Mouse (Mus musculus): Measurements from ENCODE around the gene Gm10142. TPM values are rescaled to one million over a fixed set of nuclear protein-coding genes. Genes with fewer than 3 reads are reported as not detected.
"Not testable (repeated sequence)": the region's sequence is repeated elsewhere in the genome, so short reads cannot be mapped to it uniquely, and the experiment has no call there.

Gene Gm10142
- polyA plus RNA-seq, 1 experiment from 2014 or later = not detected

- ATAC-seq (ENCODE audit: insufficient number of reproducible peaks, insufficient read depth, low FRiP score, low read depth); H3K4me3 ChIP-seq (ENCODE audit: low read depth, low read length); H3K27ac ChIP-seq (ENCODE audit: low read length); H3K4me1 ChIP-seq (ENCODE audit: control insufficient read depth, insufficient read depth, low read length); H3K27me3 ChIP-seq (ENCODE audit: control insufficient read depth, insufficient read depth, low read length); H3K9ac ChIP-seq (replicated peaks; ENCODE audit: low read depth, low read length); H3K9me3 ChIP-seq (ENCODE audit: control insufficient read depth, low read depth, low read length); H3K36me3 ChIP-seq (ENCODE audit: control insufficient read depth, insufficient read depth, low read length); H3K4me2 ChIP-seq (replicated peaks; ENCODE audit: low read depth, low read length): not testable (repeated sequence)
- 79% methylated on average over 1 of the region's 1 CpGs for WGBS
Observed at GRCm38 (mm10) chr10:77750686-77751085, 35.1 kb downstream of the Gm10142 start.

- not testable (repeated sequence) for H3K9me3 ChIP-seq (ENCODE audit: control insufficient read depth, low read depth, low read length); H3K4me3 ChIP-seq (ENCODE audit: low read depth, low read length); H3K4me1 ChIP-seq (ENCODE audit: control insufficient read depth, insufficient read depth, low read length); ATAC-seq (ENCODE audit: insufficient number of reproducible peaks, insufficient read depth, low FRiP score, low read depth); H3K4me2 ChIP-seq (replicated peaks; ENCODE audit: low read depth, low read length); H3K27ac ChIP-seq (ENCODE audit: low read length); H3K27me3 ChIP-seq (ENCODE audit: control insufficient read depth, insufficient read depth, low read length); H3K36me3 ChIP-seq (ENCODE audit: control insufficient read depth, insufficient read depth, low read length); H3K9ac ChIP-seq (replicated peaks; ENCODE audit: low read depth, low read length)
- 40% methylated on average over 1 of the region's 1 CpGs for WGBS
Observed at GRCm38 (mm10) chr10:77751254-77751653, 35.6 kb downstream of the Gm10142 start, which contains the start of gene Gm9736. Gene Gm9736 (minus strand): TSS chr10:77751354.

GRCm38 (mm10) chr10:77752312-77752711, 36.7 kb downstream of the Gm10142 start:
- not testable (repeated sequence) for H3K36me3 ChIP-seq (ENCODE audit: control insufficient read depth, insufficient read depth, low read length); H3K27me3 ChIP-seq (ENCODE audit: control insufficient read depth, insufficient read depth, low read length); H3K4me1 ChIP-seq (ENCODE audit: control insufficient read depth, insufficient read depth, low read length); H3K27ac ChIP-seq (ENCODE audit: low read length); H3K4me2 ChIP-seq (replicated peaks; ENCODE audit: low read depth, low read length); H3K9me3 ChIP-seq (ENCODE audit: control insufficient read depth, low read depth, low read length); ATAC-seq (ENCODE audit: insufficient number of reproducible peaks, insufficient read depth, low FRiP score, low read depth); H3K9ac ChIP-seq (replicated peaks; ENCODE audit: low read depth, low read length); H3K4me3 ChIP-seq (ENCODE audit: low read depth, low read length)
- WGBS = 59% methylated on average over 3 of the region's 3 CpGs

GRCm38 (mm10) chr10:77753448-77753847, 37.8 kb downstream of the Gm10142 start:
- H3K4me1 ChIP-seq (ENCODE audit: control insufficient read depth, insufficient read depth, low read length) = no peaks in the 10 kb centered on the region
- no peaks in the 10 kb centered on the region for H3K9me3 ChIP-seq (ENCODE audit: control insufficient read depth, low read depth, low read length)
- H3K27ac ChIP-seq (ENCODE audit: low read length) = no peak overlapping the region
- ATAC-seq (ENCODE audit: insufficient number of reproducible peaks, insufficient read depth, low FRiP score, low read depth) = no peak
- H3K9ac ChIP-seq (replicated peaks; ENCODE audit: low read depth, low read length) = no peak overlapping the region
- no peaks in the 10 kb centered on the region for H3K27me3 ChIP-seq (ENCODE audit: control insufficient read depth, insufficient read depth, low read length)
- no peak overlapping the region for H3K4me3 ChIP-seq (ENCODE audit: low read depth, low read length)
- H3K36me3 ChIP-seq (ENCODE audit: control insufficient read depth, insufficient read depth, low read length) = no peaks in the 10 kb centered on the region
- no peak overlapping the region for H3K4me2 ChIP-seq (replicated peaks; ENCODE audit: low read depth, low read length)

GRCm38 (mm10) chr10:77759582-77759981, 44.0 kb downstream of the Gm10142 start, which contains the start of gene Gm3233:
Gene Gm3233 (minus strand): TSS chr10:77759682.
- not testable (repeated sequence) for ATAC-seq (ENCODE audit: insufficient number of reproducible peaks, insufficient read depth, low FRiP score, low read depth)

More at GRCm38 (mm10) chr10:77759582-77759981, 44.0 kb downstream of the Gm10142 start, which contains the start of gene Gm3233:
- not testable (repeated sequence) for H3K4me3 ChIP-seq (ENCODE audit: low read depth, low read length); H3K27ac ChIP-seq (ENCODE audit: low read length); H3K36me3 ChIP-seq (ENCODE audit: control insufficient read depth, insufficient read depth, low read length); H3K9ac ChIP-seq (replicated peaks; ENCODE audit: low read depth, low read length); H3K4me2 ChIP-seq (replicated peaks; ENCODE audit: low read depth, low read length); H3K27me3 ChIP-seq (ENCODE audit: control insufficient read depth, insufficient read depth, low read length); H3K9me3 ChIP-seq (ENCODE audit: control insufficient read depth, low read depth, low read length); H3K4me1 ChIP-seq (ENCODE audit: control insufficient read depth, insufficient read depth, low read length)
- WGBS = no CpG with 5 or more reads among the region's 1 CpGs

Other genes starting within 250 kb of the Gm10142 start
- gene Fam207a, start 200.0 kb upstream of the Gm10142 start, polyA plus RNA-seq (2014; fragmentation: Nextera tagmentation; extraction: Ambion mirVana) = 31.0 and 34.2 TPM in 2 replicates
- 2.7 and 3.1 TPM in 2 replicates for gene Itgb2, start 185.6 kb upstream of the Gm10142 start, polyA plus RNA-seq (2014; fragmentation: Nextera tagmentation; extraction: Ambion mirVana)
- gene Pttg1ip, start 134.1 kb upstream of the Gm10142 start, polyA plus RNA-seq (2014; fragmentation: Nextera tagmentation; extraction: Ambion mirVana) = 198 and 200 TPM in 2 replicates
- gene Sumo3, start 109.7 kb upstream of the Gm10142 start, polyA plus RNA-seq (2014; fragmentation: Nextera tagmentation; extraction: Ambion mirVana) = 324 and 346 TPM in 2 replicates
- gene Gm49325, start 109.6 kb upstream of the Gm10142 start, polyA plus RNA-seq (2014; fragmentation: Nextera tagmentation; extraction: Ambion mirVana) = 6.5 TPM in 1 of 2 replicates, not detected in the other
- gene Ube2g2, start 93.5 kb upstream of the Gm10142 start, polyA plus RNA-seq (2014; fragmentation: Nextera tagmentation; extraction: Ambion mirVana) = 41.5 and 44.3 TPM in 2 replicates
- 0.71 and 1.2 TPM in 2 replicates for gene Tspear, start 29.2 kb upstream of the Gm10142 start, polyA plus RNA-seq (2014; fragmentation: Nextera tagmentation; extraction: Ambion mirVana)
- gene Gm19402, start 25.1 kb upstream of the Gm10142 start, polyA plus RNA-seq (2014; fragmentation: Nextera tagmentation; extraction: Ambion mirVana) = not detected in 2 replicates
- not detected in 2 replicates for gene Gm9508, start 18.6 kb upstream of the Gm10142 start, polyA plus RNA-seq (2014; fragmentation: Nextera tagmentation; extraction: Ambion mirVana)
- not detected in 2 replicates for gene Gm10272, start 9.2 kb upstream of the Gm10142 start, polyA plus RNA-seq (2014; fragmentation: Nextera tagmentation; extraction: Ambion mirVana)
- not detected in 2 replicates for gene Gm10024, start 4.3 kb upstream of the Gm10142 start, polyA plus RNA-seq (2014; fragmentation: Nextera tagmentation; extraction: Ambion mirVana)
- not detected in 2 replicates for gene Krtap12-1, start 4.8 kb downstream of the Gm10142 start, polyA plus RNA-seq (2014; fragmentation: Nextera tagmentation; extraction: Ambion mirVana)
- not detected in 2 replicates for gene Gm10100, start 10.7 kb downstream of the Gm10142 start, polyA plus RNA-seq (2014; fragmentation: Nextera tagmentation; extraction: Ambion mirVana)
- gene Gm18596, start 26.8 kb downstream of the Gm10142 start, polyA plus RNA-seq (2014; fragmentation: Nextera tagmentation; extraction: Ambion mirVana) = not detected in 2 replicates
- not detected in 2 replicates for gene Gm9736, start 35.5 kb downstream of the Gm10142 start, polyA plus RNA-seq (2014; fragmentation: Nextera tagmentation; extraction: Ambion mirVana)
- gene Gm3233, start 43.9 kb downstream of the Gm10142 start, polyA plus RNA-seq (2014; fragmentation: Nextera tagmentation; extraction: Ambion mirVana) = not detected in 2 replicates
- not detected in 2 replicates for gene Gm3238, start 55.5 kb downstream of the Gm10142 start, polyA plus RNA-seq (2014; fragmentation: Nextera tagmentation; extraction: Ambion mirVana)
- not detected in 2 replicates for gene Gm7138, start 61.1 kb downstream of the Gm10142 start, polyA plus RNA-seq (2014; fragmentation: Nextera tagmentation; extraction: Ambion mirVana)
- not detected in 2 replicates for gene Gm3250, start 66.7 kb downstream of the Gm10142 start, polyA plus RNA-seq (2014; fragmentation: Nextera tagmentation; extraction: Ambion mirVana)
- not detected in 2 replicates for gene Gm7137, start 72.4 kb downstream of the Gm10142 start, polyA plus RNA-seq (2014; fragmentation: Nextera tagmentation; extraction: Ambion mirVana)
- not detected in 2 replicates for gene Gm9639, start 79.3 kb downstream of the Gm10142 start, polyA plus RNA-seq (2014; fragmentation: Nextera tagmentation; extraction: Ambion mirVana)
- gene Gm19668, start 83.3 kb downstream of the Gm10142 start, polyA plus RNA-seq (2014; fragmentation: Nextera tagmentation; extraction: Ambion mirVana) = not detected in 2 replicates
- not detected in 2 replicates for gene Gm9507, start 96.0 kb downstream of the Gm10142 start, polyA plus RNA-seq (2014; fragmentation: Nextera tagmentation; extraction: Ambion mirVana)
- gene Gm2696, start 98.9 kb downstream of the Gm10142 start, polyA plus RNA-seq (2014; fragmentation: Nextera tagmentation; extraction: Ambion mirVana) = not detected in 2 replicates
- not detected in 2 replicates for gene Krtap10-4, start 111.3 kb downstream of the Gm10142 start, polyA plus RNA-seq (2014; fragmentation: Nextera tagmentation; extraction: Ambion mirVana)
- gene Krtap10-10, start 120.1 kb downstream of the Gm10142 start, polyA plus RNA-seq (2014; fragmentation: Nextera tagmentation; extraction: Ambion mirVana) = not detected in 2 replicates
- gene Gm36176, start 131.0 kb downstream of the Gm10142 start, polyA plus RNA-seq (2014; fragmentation: Nextera tagmentation; extraction: Ambion mirVana) = not detected in 2 replicates
- not detected in 2 replicates for gene Gm10318, start 137.1 kb downstream of the Gm10142 start, polyA plus RNA-seq (2014; fragmentation: Nextera tagmentation; extraction: Ambion mirVana)
- gene Gm3285, start 146.2 kb downstream of the Gm10142 start, polyA plus RNA-seq (2014; fragmentation: Nextera tagmentation; extraction: Ambion mirVana) = not detected in 2 replicates
- 5.4 and 6.7 TPM in 2 replicates for gene Lrrc3, start 186.7 kb downstream of the Gm10142 start, polyA plus RNA-seq (2014; fragmentation: Nextera tagmentation; extraction: Ambion mirVana)